Mouse (Mus musculus): Measurements from ENCODE around the gene Clec2l.
"Not testable (repeated sequence)": the region's sequence is repeated elsewhere in the genome, so short reads cannot be mapped to it uniquely, and the experiment has no call there.

The Clec2l gene

DNA sequence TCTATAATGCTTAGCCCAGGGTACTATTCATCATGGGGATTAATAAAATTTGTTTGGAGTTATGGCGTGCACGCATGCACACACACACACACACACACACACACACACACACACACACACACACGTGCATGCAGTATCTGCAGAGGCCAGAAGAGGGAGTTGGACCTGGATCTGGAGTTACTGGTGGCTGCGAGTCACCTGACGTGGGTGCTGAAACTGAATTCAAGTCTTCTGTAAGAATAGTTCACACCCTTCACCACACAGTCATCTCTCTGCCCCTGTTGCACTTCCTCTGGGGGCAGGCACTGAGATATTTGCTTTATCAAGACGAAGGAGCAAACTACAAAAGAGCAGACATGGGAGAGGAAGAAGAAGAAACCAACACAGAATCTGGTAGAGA lies 6.7 kb downstream of the Clec2l start:
- DNase-seq (ENCODE audit: extremely low read depth, insufficient read length, low spot score): no peak

- not testable (repeated sequence) for DNase-seq (ENCODE audit: extremely low read depth, insufficient read length, low spot score)
Measured at GRCm38 (mm10) chr6:38670488-38670887, 7.6 kb downstream of the Clec2l start.

- no peak for DNase-seq (ENCODE audit: extremely low read depth, insufficient read length, low spot score)
Measured at GRCm38 (mm10) chr6:38671270-38671669, 8.4 kb downstream of the Clec2l start.

GRCm38 (mm10) chr6:38672011-38672410 lies 9.1 kb downstream of the Clec2l start:
- DNase-seq (ENCODE audit: extremely low read depth, insufficient read length, low spot score): no peak

- no peak for DNase-seq (ENCODE audit: extremely low read depth, insufficient read length, low spot score)
Measured at GRCm38 (mm10) chr6:38676217-38676616, 13.3 kb downstream of the Clec2l start.

- no peak for DNase-seq (ENCODE audit: extremely low read depth, insufficient read length, low spot score)
Measured at GRCm38 (mm10) chr6:38676723-38677122, 13.9 kb downstream of the Clec2l start.

DNA sequence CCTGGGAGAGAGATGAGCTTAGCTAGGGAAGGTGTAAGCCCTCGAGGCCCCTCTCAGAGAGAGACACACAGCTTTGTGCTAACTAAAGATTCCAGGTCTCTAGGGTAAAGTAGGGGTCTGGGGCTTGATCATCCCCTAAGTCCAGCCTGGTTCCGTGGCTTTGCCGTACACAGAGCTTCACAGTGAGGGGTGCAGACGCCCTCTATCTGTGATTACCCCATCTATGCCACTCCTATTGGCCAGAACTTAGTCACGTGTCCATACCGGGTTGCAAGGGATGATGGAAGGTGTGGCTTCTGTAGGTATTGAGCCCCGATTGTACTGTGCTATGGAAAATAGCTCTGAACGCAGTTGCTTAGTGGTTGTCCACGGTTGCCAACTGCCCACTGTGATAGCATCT lies 14.8 kb downstream of the Clec2l start:
- DNase-seq (ENCODE audit: extremely low read depth, insufficient read length, low spot score): no peak

GRCm38 (mm10) chr6:38682532-38682931 lies 19.7 kb downstream of the Clec2l start:
- no peak for DNase-seq (ENCODE audit: extremely low read depth, insufficient read length, low spot score)

- DNase-seq (ENCODE audit: extremely low read depth, insufficient read length, low spot score): peak; percentile 38
Measured at GRCm38 (mm10) chr6:38687216-38687615, 24.3 kb downstream of the Clec2l start.

- no peak for DNase-seq (ENCODE audit: extremely low read depth, insufficient read length, low spot score)
Measured at GRCm38 (mm10) chr6:38688841-38689240, 26.0 kb downstream of the Clec2l start.

GRCm38 (mm10) chr6:38690615-38691014 lies 27.7 kb downstream of the Clec2l start:
- no peak for DNase-seq (ENCODE audit: extremely low read depth, insufficient read length, low spot score)

GRCm38 (mm10) chr6:38691052-38691451 lies 28.2 kb downstream of the Clec2l start:
- DNase-seq (ENCODE audit: extremely low read depth, insufficient read length, low spot score): no peak

DNA sequence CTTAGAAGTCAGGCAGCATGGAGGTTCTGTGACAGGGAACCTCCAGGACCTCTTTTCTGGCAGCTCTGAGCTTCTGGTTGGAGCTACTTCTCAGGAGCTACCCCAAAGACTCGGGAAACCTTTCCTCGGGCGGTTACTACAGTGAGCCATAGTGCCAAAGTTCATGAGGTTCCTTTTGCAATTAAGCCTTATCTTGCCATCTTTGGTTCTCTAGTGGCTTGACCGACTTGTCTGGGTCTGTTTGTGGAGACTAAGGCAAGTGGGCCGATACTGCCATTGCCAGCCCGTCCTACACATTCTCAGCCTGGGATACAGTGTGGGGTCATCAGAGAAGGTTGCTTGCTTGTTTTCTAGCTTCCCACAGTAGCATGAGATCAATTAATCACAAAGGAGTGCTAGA lies 29.7 kb downstream of the Clec2l start:
- no peak for DNase-seq (ENCODE audit: extremely low read depth, insufficient read length, low spot score)

DNA sequence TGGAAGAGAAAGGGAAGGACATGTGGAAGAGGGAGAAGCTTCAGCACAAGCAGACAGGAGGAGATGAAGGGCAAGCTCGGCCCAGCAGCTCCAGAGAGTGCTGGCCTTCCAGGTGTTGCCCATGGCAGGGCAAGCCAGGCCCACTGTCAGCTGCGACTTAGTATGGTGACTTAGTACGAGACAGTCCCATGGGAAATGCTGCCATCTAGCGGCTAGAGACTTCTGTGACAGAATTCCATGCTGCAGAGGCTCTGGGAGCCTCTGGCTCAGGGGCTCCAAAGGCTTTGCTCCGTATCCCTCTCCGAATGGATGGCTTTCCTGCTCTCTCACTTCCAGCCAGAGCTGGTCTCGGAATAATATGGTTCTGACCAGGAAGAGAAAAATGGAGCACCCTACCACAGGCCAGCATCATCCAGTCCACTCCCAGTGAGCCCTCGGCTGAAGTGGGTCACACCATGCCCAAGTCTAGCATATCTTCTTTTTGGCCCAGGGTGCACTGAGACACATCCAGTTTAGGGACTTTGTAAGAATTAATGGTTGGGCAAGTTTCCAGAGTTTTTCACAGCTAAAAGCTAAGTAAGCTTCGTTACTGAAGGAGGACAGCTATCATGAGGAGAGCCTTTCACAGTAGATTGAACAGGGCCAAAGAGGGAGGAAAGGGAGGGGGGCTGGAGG lies 32.6 kb downstream of the Clec2l start:
- DNase-seq (ENCODE audit: extremely low read depth, insufficient read length, low spot score): peak; percentile 51

DNA sequence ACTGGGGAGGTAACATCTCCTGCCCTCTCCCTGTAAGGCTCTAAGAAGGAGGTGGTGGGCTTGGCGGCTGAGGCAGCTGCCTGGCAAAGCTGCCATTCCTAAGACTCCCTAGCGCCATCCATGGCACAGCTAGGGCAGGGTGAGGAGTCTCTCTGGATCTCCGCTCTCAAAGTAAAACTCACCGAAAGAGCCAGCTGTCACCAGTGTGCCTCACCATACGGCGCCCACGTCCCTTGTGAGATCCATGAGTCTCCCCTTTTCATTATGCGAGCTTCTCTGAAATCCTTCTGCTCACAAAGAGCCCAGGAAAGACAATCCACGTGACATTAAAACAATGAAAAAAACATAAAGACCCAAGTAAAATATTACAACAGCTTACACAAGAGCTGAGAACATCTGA lies 33.7 kb downstream of the Clec2l start:
- no peak for DNase-seq (ENCODE audit: extremely low read depth, insufficient read length, low spot score)

DNA sequence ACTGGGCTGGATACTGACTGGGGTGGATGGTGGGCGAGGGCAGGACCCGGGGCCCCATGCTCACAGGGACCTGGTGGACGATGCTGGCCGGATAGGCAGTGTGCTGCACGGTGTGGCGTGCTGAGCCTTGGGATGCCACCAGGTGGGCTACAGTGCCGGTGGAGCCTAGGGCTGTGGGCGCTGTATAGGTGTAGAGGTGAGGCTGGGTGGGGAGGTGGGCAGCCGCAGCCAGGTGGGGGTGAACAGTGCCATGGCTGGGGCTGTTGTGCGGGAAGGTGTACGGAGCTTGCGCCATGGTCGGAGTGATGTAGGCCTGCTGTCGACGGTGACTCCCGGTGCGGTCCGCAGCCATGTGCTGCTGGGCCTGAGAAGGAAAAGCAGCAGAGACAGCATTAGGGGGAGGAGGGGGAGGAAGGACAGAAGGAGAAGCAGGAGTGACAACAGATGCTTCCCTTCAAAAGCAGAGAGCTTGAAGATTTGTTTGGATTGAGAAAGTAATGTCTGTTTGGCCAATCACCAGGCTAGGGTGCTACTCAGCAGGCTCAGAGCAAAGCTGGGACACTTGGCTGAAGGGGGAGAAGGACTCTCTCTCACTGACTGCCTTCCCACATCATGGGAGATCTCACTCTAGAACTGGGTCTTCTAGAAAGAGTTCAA lies 35.5 kb downstream of the Clec2l start:
- no peak for DNase-seq (ENCODE audit: extremely low read depth, insufficient read length, low spot score)

- no peak for DNase-seq (ENCODE audit: extremely low read depth, insufficient read length, low spot score)
Measured at GRCm38 (mm10) chr6:38701421-38701820, 38.6 kb downstream of the Clec2l start.

DNA sequence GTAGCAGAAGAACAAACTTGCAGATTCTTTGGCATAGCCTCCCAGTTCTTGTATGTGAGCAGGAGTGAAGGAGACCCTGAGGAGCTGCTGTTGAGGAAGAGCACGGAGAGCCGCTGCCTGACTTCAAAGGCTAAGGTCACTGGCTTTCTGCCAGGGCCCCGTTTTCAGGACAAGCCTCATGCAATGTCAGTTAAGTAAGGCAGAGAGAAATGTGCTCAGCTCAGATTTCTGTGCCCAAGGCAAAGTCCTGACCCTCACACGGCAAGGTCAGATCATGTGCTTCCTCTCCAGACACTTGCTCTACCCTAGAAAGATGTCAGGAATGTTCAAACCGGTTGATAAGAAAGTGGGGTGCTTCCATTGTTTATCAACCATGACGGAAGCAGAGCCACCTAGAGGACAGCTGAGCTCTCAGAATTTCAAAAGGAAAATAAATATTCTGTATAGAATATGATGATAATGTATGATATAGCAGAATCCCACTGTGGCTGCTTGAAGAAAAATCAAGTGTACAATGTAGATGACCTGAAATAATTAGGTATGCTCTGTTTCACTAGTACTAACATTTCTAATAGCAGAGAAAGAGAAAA lies 40.0 kb downstream of the Clec2l start:
- no peak for DNase-seq (ENCODE audit: extremely low read depth, insufficient read length, low spot score)

DNA sequence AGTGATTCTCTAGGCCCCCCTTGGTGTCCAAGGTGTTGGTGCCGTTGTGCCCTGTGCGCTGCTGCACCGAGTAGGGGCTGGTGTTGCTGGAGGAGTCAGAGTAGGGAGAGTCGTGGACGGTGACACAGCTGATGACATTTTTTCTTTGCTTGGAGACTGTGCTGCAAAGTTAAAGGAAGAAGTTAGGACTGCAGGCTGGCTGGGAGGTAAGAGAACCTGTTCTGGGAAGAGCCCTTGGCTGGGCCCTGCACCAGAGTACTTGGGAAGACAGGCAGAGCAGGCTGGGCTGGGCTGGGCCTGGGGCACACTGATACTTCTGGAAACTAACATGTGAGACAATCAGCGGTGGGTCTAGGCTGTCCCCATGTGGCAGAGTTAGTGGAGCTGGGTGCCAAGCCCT lies 40.7 kb downstream of the Clec2l start:
- no peak for DNase-seq (ENCODE audit: extremely low read depth, insufficient read length, low spot score)

DNA sequence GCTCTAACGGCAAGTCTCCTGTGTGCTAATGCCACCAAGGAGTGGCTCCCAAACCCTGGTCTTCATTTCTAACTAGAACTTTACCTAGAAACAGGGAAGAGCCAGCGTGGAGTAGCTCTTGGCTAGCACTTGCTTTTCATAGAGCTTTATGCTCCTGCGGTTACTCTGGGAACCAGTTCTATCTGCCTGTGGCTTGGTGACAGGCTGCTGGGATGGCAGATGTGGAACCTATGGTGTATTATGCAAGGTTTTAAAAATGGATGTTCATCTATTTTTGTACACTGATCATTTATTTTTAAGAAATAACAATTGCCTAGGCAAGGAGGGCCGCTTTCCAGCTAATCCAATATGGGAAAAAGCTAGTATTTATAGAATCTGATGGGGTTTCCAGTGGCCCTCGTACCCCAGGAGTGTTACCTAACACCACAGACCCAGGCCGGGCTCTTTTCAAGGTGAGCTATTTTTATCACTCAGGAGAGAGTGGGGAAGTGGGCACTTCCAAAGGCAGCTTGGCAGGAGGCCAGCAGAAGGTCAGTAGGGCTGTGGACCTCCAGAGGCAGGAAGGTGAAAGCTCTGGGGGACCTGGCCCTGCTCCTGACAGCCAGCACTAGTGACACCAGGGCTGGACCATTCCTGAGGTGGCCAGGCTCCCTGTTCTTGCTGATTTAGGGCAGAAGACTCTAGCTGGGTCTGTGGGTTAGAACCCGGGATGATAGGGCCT lies 41.6 kb downstream of the Clec2l start:
- no peak for DNase-seq (ENCODE audit: extremely low read depth, insufficient read length, low spot score)

DNA sequence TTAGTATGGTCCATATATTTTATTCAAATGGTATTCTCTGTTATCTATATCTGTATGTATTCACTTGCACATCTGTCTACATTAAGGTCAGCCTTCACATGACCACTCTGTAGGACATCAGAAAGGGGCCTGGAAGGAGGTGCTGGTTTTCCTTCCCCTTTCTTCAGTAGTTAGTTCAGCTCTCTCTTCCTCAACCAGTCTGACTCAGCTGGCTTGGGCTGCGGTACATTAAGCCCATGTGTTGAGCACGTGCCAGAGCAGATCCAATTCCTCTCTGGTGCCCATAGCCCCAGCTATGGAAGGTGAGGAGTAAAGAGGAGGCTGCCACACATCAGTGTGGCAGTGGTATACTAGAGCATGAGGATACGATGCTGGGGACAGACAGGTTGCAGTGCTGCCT lies 47.6 kb downstream of the Clec2l start:
- no peak for DNase-seq (ENCODE audit: extremely low read depth, insufficient read length, low spot score)

All from 3134 (cell line).